Mouse (Mus musculus) thymus, adult 2 months (tissue): ENCODE measurements around the gene Alkbh1. TPM values are rescaled to one million over a fixed set of nuclear protein-coding genes. Genes with fewer than 3 reads are reported as not detected.

Experiments used
- DNase-seq: peaks from one replicate; pipeline ENCODE4 v3.0.0; 2021
- H3K27ac ChIP-seq: fragments of 200-500 bp; 2 replicates; pipeline ENCODE4 v1.5.1; 2012; ENCODE audit warnings: low read length, control low read depth; ENCODE audit not compliant: control insufficient read depth, insufficient read depth
- H3K27me3 ChIP-seq: fragments of 200-500 bp; 2 replicates; pipeline ENCODE4 v1.6.1; 2012; ENCODE audit warnings: mild to moderate bottlenecking, low read length, moderate library complexity, mixed read lengths; ENCODE audit not compliant: control insufficient read depth, insufficient read depth
- H3K36me3 ChIP-seq: fragments of 200-500 bp; 2 replicates; pipeline ENCODE4 v1.6.1; 2012; ENCODE audit warnings: mild to moderate bottlenecking, low read length, moderate library complexity; ENCODE audit not compliant: control insufficient read depth, insufficient read depth
- H3K4me1 ChIP-seq: fragments of 200-500 bp; replicated peaks from 2 replicates; pipeline ENCODE4 v1.6.1; 2012; ENCODE audit warnings: low read length; ENCODE audit not compliant: control insufficient read depth, insufficient read depth
- H3K4me3 ChIP-seq: fragments of 200-500 bp; 2 replicates; pipeline ENCODE4 v1.5.1; 2012; ENCODE audit warnings: mild to moderate bottlenecking, low read length, control low read depth, moderate library complexity; ENCODE audit not compliant: control insufficient read depth, insufficient read depth
- CTCF ChIP-seq: fragments of 200-500 bp; IDR thresholded peaks from 2 replicates; pipeline ENCODE4 v1.5.1; 2012; ENCODE audit warnings: mild to moderate bottlenecking, control low read depth, low read length, moderate library complexity, borderline replicate concordance; ENCODE audit not compliant: control insufficient read depth, poor library complexity, insufficient read depth; ENCODE audit errors: extremely low read depth
- POLR2A ChIP-seq: fragments of 200-500 bp; IDR thresholded peaks from 2 replicates; pipeline ENCODE4 v1.6.1; 2012; ENCODE audit warnings: mild to moderate bottlenecking, low read length, control low read depth, moderate library complexity; ENCODE audit not compliant: control insufficient read depth, poor library complexity, insufficient read depth; ENCODE audit errors: extremely low read depth
- WGBS: fragments of 180-500 bp; shearing (Covaris S2); methylation state at CpG from one replicate; pipeline ENCODE4 v1.1.7; 2018; 5-methylcytosine and 5-hydroxymethylcytosine counted together
- polyA plus RNA-seq: library from polyadenylated mRNA; depleted of rRNA; stranded (reverse); fragments of >200 nt; gene quantifications from 2 replicates; pipeline ENCODE4 v1.2.3, GENCODE M21; 2012

The Alkbh1 gene
- polyA plus RNA-seq, 1 experiment: 42.7 TPM

- TF ChIP-seq CTCF (no peak), POLR2A (no peak)
- Histone ChIP-seq H3K4me1 (peaks cover 3% of the 10 kb centered on the region; the same call in 1 of the 2 replicates), H3K27ac (no peak overlapping the region), H3K36me3 (peaks cover 30% of the 10 kb centered on the region), H3K4me3 (peak overlapping the region; percentile 27; the same call in 1 of the 2 replicates), H3K27me3 (no peaks in the 10 kb centered on the region)
- peak; percentile 7 for DNase-seq
- 19% methylated on average over 12 of the region's 12 CpGs for WGBS
Observed at GRCm38 (mm10) chr12:87442177-87443114, 1.4 kb downstream of the Alkbh1 start.

- no peak for TF ChIP-seq CTCF
- TF ChIP-seq POLR2A: no peak
- Histone ChIP-seq H3K27me3 (no peaks in the 10 kb centered on the region), H3K27ac (no peak overlapping the region), H3K36me3 (peaks cover 90% of the 10 kb centered on the region), H3K4me1 (no peaks in the 10 kb centered on the region), H3K4me3 (no peak overlapping the region)
- 91% methylated on average over 8 of the region's 8 CpGs for WGBS
- no peak for DNase-seq
Observed at GRCm38 (mm10) chr12:87428885-87429284, 14.9 kb downstream of the Alkbh1 start.

- DNase-seq: no peak
- no peak overlapping the region for H3K4me3 ChIP-seq
- no peak for TF ChIP-seq CTCF
- TF ChIP-seq POLR2A: no peak
- H3K4me1 ChIP-seq: no peaks in the 10 kb centered on the region
- H3K27me3 ChIP-seq: no peaks in the 10 kb centered on the region
- peaks cover 89% of the 10 kb centered on the region for H3K36me3 ChIP-seq
- no peak overlapping the region for H3K27ac ChIP-seq
- WGBS: 95% methylated on average over 2 of the region's 2 CpGs
Observed at GRCm38 (mm10) chr12:87428295-87428694, 15.5 kb downstream of the Alkbh1 start.

- no peaks in the 10 kb centered on the region for H3K4me1 ChIP-seq
- no peak for DNase-seq
- TF ChIP-seq CTCF (no peak), POLR2A (no peak)
- H3K36me3 ChIP-seq: peaks cover 73% of the 10 kb centered on the region
- no peaks in the 10 kb centered on the region for H3K27me3 ChIP-seq
- 98% methylated on average over 5 of the region's 5 CpGs for WGBS
- no peak overlapping the region for H3K27ac ChIP-seq
- no peak overlapping the region for H3K4me3 ChIP-seq
Observed at GRCm38 (mm10) chr12:87426354-87427031, 17.3 kb downstream of the Alkbh1 start.

- H3K4me1 ChIP-seq: no peaks in the 10 kb centered on the region
- no peak for TF ChIP-seq POLR2A
- TF ChIP-seq CTCF: no peak
- H3K36me3 ChIP-seq: peaks cover 53% of the 10 kb centered on the region
- no peak for DNase-seq
- H3K27me3 ChIP-seq: no peaks in the 10 kb centered on the region
- no peak overlapping the region for H3K4me3 ChIP-seq
- WGBS: 89% methylated on average over 3 of the region's 3 CpGs
- no peak overlapping the region for H3K27ac ChIP-seq
Observed at GRCm38 (mm10) chr12:87424516-87424915, 19.3 kb downstream of the Alkbh1 start.

- WGBS: 78% methylated on average over 1 of the region's 1 CpGs
- H3K4me3 ChIP-seq: no peak overlapping the region
- no peak for TF ChIP-seq CTCF
Observed at GRCm38 (mm10) chr12:87423700-87424099, 20.1 kb downstream of the Alkbh1 start.

More at GRCm38 (mm10) chr12:87423700-87424099, 20.1 kb downstream of the Alkbh1 start:
- no peak for DNase-seq
- peaks cover 45% of the 10 kb centered on the region for H3K36me3 ChIP-seq
- no peak overlapping the region for H3K27ac ChIP-seq
- H3K4me1 ChIP-seq: no peaks in the 10 kb centered on the region
- no peaks in the 10 kb centered on the region for H3K27me3 ChIP-seq
